In the genomic region with DNA sequence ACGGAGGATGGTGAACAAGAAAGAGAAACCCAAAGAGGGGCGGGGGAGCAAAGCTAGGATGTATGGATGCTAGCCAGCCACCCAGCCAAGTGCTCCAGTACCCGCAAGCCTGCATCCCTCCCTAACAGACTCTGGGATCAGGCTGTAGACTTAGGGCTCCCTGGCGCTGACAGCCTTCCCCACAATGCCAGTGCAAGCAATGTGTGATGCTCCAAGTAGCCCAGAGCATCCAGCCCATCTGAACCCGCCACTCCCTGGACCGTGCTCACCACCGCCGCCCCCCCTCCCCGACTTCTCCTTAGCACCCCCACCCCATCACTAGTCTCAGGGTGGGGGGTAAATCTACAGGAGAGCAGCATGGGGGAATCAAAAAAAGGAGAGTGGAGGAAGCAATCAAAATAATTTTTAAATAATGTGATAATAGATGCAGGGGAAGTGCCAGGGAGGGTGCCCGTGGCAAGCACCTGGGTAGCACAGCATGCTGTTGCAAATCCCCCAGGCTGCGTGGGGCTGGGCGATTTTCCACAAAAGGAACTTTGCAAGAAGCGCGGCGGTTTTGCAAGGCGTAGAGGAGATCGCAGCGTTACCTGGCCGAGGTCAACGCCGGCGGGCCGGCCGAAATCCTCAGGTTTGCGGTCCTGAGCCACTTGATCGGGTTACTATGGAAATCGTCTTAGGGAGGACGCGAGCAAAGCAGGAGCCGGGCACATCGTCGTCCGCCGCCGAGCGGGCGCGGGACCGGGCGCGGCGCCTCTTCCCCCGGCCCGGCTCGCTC, we compare ENCODE assay signal across 7 mouse cellular contexts. TPM values are rescaled to one million over a fixed set of nuclear protein-coding genes. Genes with fewer than 3 reads are reported as not detected.
A peak's percentile ranks its signal among the peaks of the same experiment; 100 is the strongest.
DNase-seq lines count a peak whose midpoint lies in the region; ATAC-seq and TF ChIP-seq lines count a peak whose summit lies in the region.

No protein-coding gene starts in this region.

- H3K4me1 ChIP-seq in forebrain, embryonic 13.5 days = no peaks in the 10 kb centered on the region
- H3K4me1 ChIP-seq in kidney, postnatal 0 days (replicated peaks; ENCODE audit: insufficient read depth, low read length) = peaks cover 9% of the 10 kb centered on the region; the same call in 1 of the 2 replicates
- no peaks in the 10 kb centered on the region for H3K4me1 ChIP-seq in liver, embryonic 14.5 days (replicated peaks; ENCODE audit: control insufficient read depth in 2 of 2, insufficient read depth in 2 of 2, low read length in 1 of 2)

- H3K27me3 ChIP-seq in Patski = peaks cover 30% of the 10 kb centered on the region
- H3K27me3 ChIP-seq in forebrain, embryonic 13.5 days = 0 out of 2 replicates have a peak, but pooled peaks cover 3% of the 10 kb centered on the region
- H3K27me3 ChIP-seq in kidney, postnatal 0 days (ENCODE audit: insufficient read depth, low read length) = peaks cover 4% of the 10 kb centered on the region; the same call in 1 of the 2 replicates
- peaks cover 15% of the 10 kb centered on the region for H3K27me3 ChIP-seq in liver, embryonic 14.5 days (ENCODE audit: control insufficient read depth, insufficient read depth, low read length)

- peak overlapping the region; percentile 78 for H3K4me3 ChIP-seq in forebrain, embryonic 13.5 days
- H3K4me3 ChIP-seq in kidney, postnatal 0 days (replicated peaks; ENCODE audit: low read depth, low read length) = peak overlapping the region; percentile 59
- H3K4me3 ChIP-seq in liver, embryonic 14.5 days (ENCODE audit: insufficient read depth in 1 of 2, low read depth in 2 of 2, low read length in 2 of 2) = peak overlapping the region; percentile 3 to 36

- CTCF ChIA-PET in Patski (lab: Charles Lee) = interaction anchor here (0.6 to 1.5 kb wide), 4 partner anchors 9 to 196 kb away, joined by 3 to 5 read pairs (median 3); no protein-coding TSS in a partner anchor

- no peak for TF ChIP-seq CTCF in Patski (IDR thresholded peaks at IDR 0.05)
- no peak for TF ChIP-seq CTCF in kidney, postnatal 0 days (IDR thresholded peaks at IDR 0.05; ENCODE audit: low read depth)
- no peak for TF ChIP-seq CTCF in liver, embryonic 14.5 days (IDR thresholded peaks at IDR 0.05; ENCODE audit: low read depth)

- no peaks in the 10 kb centered on the region for H3K9me3 ChIP-seq in forebrain, embryonic 13.5 days (replicated peaks)
- no peaks in the 10 kb centered on the region for H3K9me3 ChIP-seq in kidney, postnatal 0 days (replicated peaks; ENCODE audit: low read length)
- H3K9me3 ChIP-seq in liver, embryonic 14.5 days (ENCODE audit: control insufficient read depth, low read length) = no peaks in the 10 kb centered on the region

- H3K4me2 ChIP-seq in forebrain, embryonic 13.5 days = peak overlapping the region; percentile 82
- H3K4me2 ChIP-seq in kidney, postnatal 0 days (ENCODE audit: low read length) = peak overlapping the region; percentile 91
- peak overlapping the region; percentile 57 for H3K4me2 ChIP-seq in liver, embryonic 14.5 days (ENCODE audit: low read depth)

- POLR2A ChIA-PET in Patski (lab: Charles Lee) = interaction anchor here (0.6 kb wide), 1 partner anchor 15 kb away, joined by 3 read pairs; no protein-coding TSS in a partner anchor

- in situ Hi-C loops in Patski (cut with MboI; ENCODE audit: low pct_unique_long_range_greater_than_20kb) = loop anchor here (10.0 kb wide), 2 partner anchors 200 to 260 kb away; no protein-coding TSS in a partner anchor

- peak overlapping the region; percentile 87 for H3K9ac ChIP-seq in forebrain, embryonic 13.5 days
- H3K9ac ChIP-seq in kidney, postnatal 0 days (ENCODE audit: low read depth, low read length) = peak overlapping the region; percentile 55
- no peak overlapping the region for H3K9ac ChIP-seq in liver, embryonic 14.5 days (replicated peaks)

- TF ChIP-seq EP300 in liver, embryonic 14.5 days (IDR thresholded peaks at IDR 0.05; ENCODE audit: low read depth) = no peak

- WGBS in forebrain, embryonic 13.5 days = under 1% methylated on average over 44 of the region's 45 CpGs
- under 1% methylated on average over 43 of the region's 45 CpGs for WGBS in kidney, postnatal 0 days
- WGBS in liver, embryonic 14.5 days (ENCODE audit: insufficient replicate concordance) = 1% methylated on average over 39 of the region's 45 CpGs

- H3K27ac ChIP-seq in forebrain, embryonic 13.5 days = peak overlapping the region; percentile 81
- H3K27ac ChIP-seq in kidney, postnatal 0 days = no peak overlapping the region
- no peak overlapping the region for H3K27ac ChIP-seq in liver, embryonic 14.5 days

- DNase-seq in Patski (ENCODE audit: low read depth, low spot score) = no peak
- DNase-seq in kidney, postnatal 0 days (ENCODE audit: low spot score) = peak; percentile 10
- no peak for DNase-seq in liver, embryonic 14.5 days (ENCODE audit: low read depth in 3 of 3, low spot score in 3 of 3)
- DNase-seq in retina, postnatal 7 days (ENCODE audit: low read depth, low spot score) = peak; percentile 37
- no peak for DNase-seq in thymus, postnatal 10 days (ENCODE audit: low spot score in 2 of 2)

- H3K36me3 ChIP-seq in forebrain, embryonic 13.5 days (ENCODE audit: poor library complexity, severe bottlenecking) = no peaks in the 10 kb centered on the region
- no peaks in the 10 kb centered on the region for H3K36me3 ChIP-seq in kidney, postnatal 0 days (ENCODE audit: insufficient read depth, low read length)
- H3K36me3 ChIP-seq in liver, embryonic 14.5 days (replicated peaks; ENCODE audit: control insufficient read depth, insufficient read depth, low read depth) = no peaks in the 10 kb centered on the region

- ATAC-seq in Patski = peak; percentile 59
- ATAC-seq in cerebellum, adult (ENCODE audit: insufficient number of reproducible peaks, low FRiP score, low TSS enrichment) = peak; percentile 60
- peak; percentile 85 for ATAC-seq in forebrain, embryonic 13.5 days
- peak; percentile 41 for ATAC-seq in kidney, postnatal 0 days (replicated peaks; ENCODE audit: low FRiP score, low read depth)
- ATAC-seq in liver, embryonic 14.5 days (ENCODE audit: insufficient read depth) = no peak

RNA-seq across cellular contexts. Expression of gene Nav3, which starts 0.8 kb away (rescaled TPM):
- 2.4 TPM for polyA plus RNA-seq in Patski (2021)
- polyA plus RNA-seq in forebrain, embryonic 13.5 days (2015; fragmentation: Nextera tagmentation; extraction: Ambion mirVana) = 11.2 and 13.2 TPM in 2 replicates
- polyA plus RNA-seq in kidney, postnatal 0 days (2015; fragmentation: Nextera tagmentation; extraction: Ambion mirVana) = 5.4 and 6.0 TPM in 2 replicates
- polyA plus RNA-seq in liver, embryonic 14.5 days (2012; rRNA removed) = 0.05 and 0.07 TPM in 2 replicates
- 0.06 and 0.08 TPM in 2 replicates for polyA plus RNA-seq in liver, embryonic 14.5 days (2014; fragmentation: Nextera tagmentation; extraction: Ambion mirVana)

Comparison
In these comparisons a context has a peak if more than half of its experiments do, and no peak if none do; other contexts are left out.
1. DNase-seq: peak in kidney, postnatal 0 days (single experiment) and retina, postnatal 7 days (single experiment); none in Patski (single experiment), liver, embryonic 14.5 days (0 of 3) and thymus, postnatal 10 days (0 of 2).
2. H3K4me3 ChIP-seq: peak in every context shown above with its lines; median percentile 78 in forebrain, embryonic 13.5 days; 59 in kidney, postnatal 0 days; 20 in liver, embryonic 14.5 days.
3. Peak in every context shown above with its lines, with median percentiles within 50 percentile points of each other: H3K4me2 ChIP-seq.